In the genomic region with DNA sequence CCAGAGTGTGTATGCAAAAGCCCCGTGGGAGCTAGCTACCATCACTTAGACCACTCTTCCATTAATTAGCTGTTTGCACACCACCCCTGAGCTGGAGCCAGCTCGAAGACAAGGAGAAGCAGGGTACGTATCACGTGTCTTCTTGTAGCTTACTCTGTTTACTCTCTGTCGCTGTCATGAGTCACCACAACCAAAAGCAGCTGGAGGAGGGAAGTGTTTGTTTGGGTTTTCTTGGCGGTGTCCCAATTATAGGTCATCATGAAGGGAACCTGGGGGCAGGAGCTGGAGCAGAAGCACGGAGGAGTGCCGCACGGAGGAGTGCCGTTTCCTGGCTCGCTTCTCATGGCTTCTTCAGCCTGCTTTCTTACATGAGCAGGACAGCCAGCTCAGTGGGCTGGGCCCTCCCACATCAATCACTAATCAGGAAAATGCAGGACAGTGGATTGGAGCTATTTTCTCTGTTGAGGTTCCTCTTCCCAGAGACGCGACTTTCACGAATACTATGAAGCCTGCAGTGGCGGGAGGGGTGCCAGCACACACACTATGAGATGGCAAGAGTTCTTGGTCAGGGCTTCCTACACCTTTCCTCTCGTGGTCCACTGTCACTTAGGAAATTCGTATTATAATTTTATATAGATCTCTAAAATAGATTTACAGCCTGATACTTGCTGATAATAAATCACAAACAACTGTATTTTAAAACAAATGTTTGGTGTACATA, we compare ENCODE assay signal across 8 mouse cellular contexts. TPM values are rescaled to one million over a fixed set of nuclear protein-coding genes. Genes with fewer than 3 reads are reported as not detected.
DNase-seq lines count a peak whose midpoint lies in the region; ATAC-seq and TF ChIP-seq lines count a peak whose summit lies in the region.

No protein-coding gene starts in this region.

- H3K36me3 ChIP-seq in hindbrain, embryonic 15.5 days = 0 out of 2 replicates have a peak, but pooled peaks cover 2% of the 10 kb centered on the region
- H3K36me3 ChIP-seq in hindbrain, embryonic 10.5 days = no peaks in the 10 kb centered on the region
- no peaks in the 10 kb centered on the region for H3K36me3 ChIP-seq in heart, adult 2 months (ENCODE audit: control insufficient read depth, insufficient read depth, low read length)
- no peaks in the 10 kb centered on the region for H3K36me3 ChIP-seq in kidney, postnatal 0 days (ENCODE audit: insufficient read depth, low read length)
- H3K36me3 ChIP-seq in lung, embryonic 15.5 days = no peaks in the 10 kb centered on the region
- H3K36me3 ChIP-seq in testis, adult 2 months (ENCODE audit: control insufficient read depth, insufficient read depth, low read length) = no peaks in the 10 kb centered on the region
- 0 out of 2 replicates have a peak, but pooled peaks cover 2% of the 10 kb centered on the region for H3K36me3 ChIP-seq in midbrain, embryonic 16.5 days (ENCODE audit: control insufficient read depth, insufficient read depth, low read length)

- TF ChIP-seq CTCF in heart, adult 2 months (IDR thresholded peaks at IDR 0.05) = no peak
- TF ChIP-seq CTCF in kidney, postnatal 0 days (IDR thresholded peaks at IDR 0.05; ENCODE audit: low read depth) = no peak
- TF ChIP-seq CTCF in testis, adult 2 months (IDR thresholded peaks at IDR 0.05; ENCODE audit: control insufficient read depth, insufficient read depth, insufficient replicate concordance, low read depth, low read length) = no peak

- 70% methylated on average over 17 of the region's 17 CpGs for WGBS in hindbrain, embryonic 15.5 days
- WGBS in hindbrain, embryonic 10.5 days = 64% methylated on average over 17 of the region's 17 CpGs
- 18% methylated on average over 17 of the region's 17 CpGs for WGBS in heart, adult 2 months
- WGBS in kidney, postnatal 0 days = 15% methylated on average over 17 of the region's 17 CpGs
- 16% methylated on average over 17 of the region's 17 CpGs for WGBS in lung, embryonic 15.5 days
- WGBS in midbrain, embryonic 16.5 days = 83% methylated on average over 17 of the region's 17 CpGs

- H3K4me2 ChIP-seq in hindbrain, embryonic 15.5 days = peak overlapping the region; percentile 23
- peak overlapping the region; percentile 55 for H3K4me2 ChIP-seq in kidney, postnatal 0 days (ENCODE audit: low read length)
- peak overlapping the region; percentile 53 for H3K4me2 ChIP-seq in lung, embryonic 15.5 days
- no peak overlapping the region for H3K4me2 ChIP-seq in midbrain, embryonic 16.5 days (ENCODE audit: low read length)

- H3K27me3 ChIP-seq in hindbrain, embryonic 15.5 days = no peaks in the 10 kb centered on the region
- H3K27me3 ChIP-seq in hindbrain, embryonic 10.5 days (ENCODE audit: insufficient read depth, poor library complexity, severe bottlenecking) = 0 out of 2 replicates have a peak, but pooled peaks cover 10% of the 10 kb centered on the region
- no peaks in the 10 kb centered on the region for H3K27me3 ChIP-seq in heart, adult 2 months (ENCODE audit: control insufficient read depth, insufficient read depth, low read length)
- no peaks in the 10 kb centered on the region for H3K27me3 ChIP-seq in kidney, postnatal 0 days (ENCODE audit: insufficient read depth, low read length)
- H3K27me3 ChIP-seq in lung, embryonic 15.5 days = no peaks in the 10 kb centered on the region
- 0 out of 2 replicates have a peak, but pooled peaks cover 2% of the 10 kb centered on the region for H3K27me3 ChIP-seq in testis, adult 2 months (ENCODE audit: control insufficient read depth, insufficient read depth, low read length)
- H3K27me3 ChIP-seq in midbrain, embryonic 16.5 days (ENCODE audit: control insufficient read depth, insufficient read depth, low read depth, low read length) = no peaks in the 10 kb centered on the region

- no peak overlapping the region for H3K27ac ChIP-seq in hindbrain, embryonic 15.5 days (replicated peaks)
- no peak overlapping the region for H3K27ac ChIP-seq in hindbrain, embryonic 10.5 days
- H3K27ac ChIP-seq in heart, adult 2 months = peak overlapping the region; percentile 47
- no peak overlapping the region for H3K27ac ChIP-seq in kidney, postnatal 0 days
- H3K27ac ChIP-seq in lung, embryonic 15.5 days = no peak overlapping the region
- no peak overlapping the region for H3K27ac ChIP-seq in testis, adult 2 months (ENCODE audit: control insufficient read depth, insufficient read depth, low read depth, low read length)
- no peak overlapping the region for H3K27ac ChIP-seq in midbrain, embryonic 16.5 days (ENCODE audit: low read length)

- H3K4me1 ChIP-seq in hindbrain, embryonic 15.5 days (replicated peaks) = no peaks in the 10 kb centered on the region
- peaks cover 2% of the 10 kb centered on the region; the same call in 1 of the 2 replicates for H3K4me1 ChIP-seq in hindbrain, embryonic 10.5 days (replicated peaks)
- H3K4me1 ChIP-seq in heart, adult 2 months (ENCODE audit: control insufficient read depth, insufficient read depth, low read length) = peaks cover 15% of the 10 kb centered on the region
- H3K4me1 ChIP-seq in kidney, postnatal 0 days (replicated peaks; ENCODE audit: insufficient read depth, low read length) = 0 out of 2 replicates have a peak, but pooled peaks cover 9% of the 10 kb centered on the region
- H3K4me1 ChIP-seq in lung, embryonic 15.5 days = peaks cover 12% of the 10 kb centered on the region
- H3K4me1 ChIP-seq in testis, adult 2 months (ENCODE audit: control insufficient read depth, insufficient read depth, low read length) = peaks cover 14% of the 10 kb centered on the region
- no peaks in the 10 kb centered on the region for H3K4me1 ChIP-seq in midbrain, embryonic 16.5 days (ENCODE audit: control insufficient read depth, insufficient read depth, low read length)

- ATAC-seq in hindbrain, embryonic 15.5 days (ENCODE audit: low FRiP score, low read depth) = no peak; the same call in 1 of the 2 replicates
- peak; percentile 77 for ATAC-seq in kidney, postnatal 0 days (replicated peaks; ENCODE audit: low FRiP score, low read depth)
- peak; percentile 79; the same call in 1 of the 2 replicates for ATAC-seq in lung, embryonic 15.5 days (ENCODE audit: borderline replicate concordance, extremely low read depth, low FRiP score, low TSS enrichment)
- no peak for ATAC-seq in midbrain, embryonic 16.5 days

- no peaks in the 10 kb centered on the region for H3K79me2 ChIP-seq in heart, adult 2 months (replicated peaks; ENCODE audit: control insufficient read depth, insufficient read depth, low read length)

- no peak for TF ChIP-seq EP300 in heart, adult 2 months (IDR thresholded peaks at IDR 0.05; ENCODE audit: insufficient read depth, low read depth, low read length)

- no peak for DNase-seq in hindbrain, embryonic 10.5 days (ENCODE audit: low spot score)
- DNase-seq in c-Kit-positive CD71-negative TER-119-negative erythroid progenitor cells, embryonic 14.5 days (ENCODE audit: low read depth) = peak; percentile 23
- peak; percentile 65 to 76 for DNase-seq in heart, adult 2 months
- DNase-seq in kidney, postnatal 0 days (ENCODE audit: low spot score) = peak; percentile 81

- no peak overlapping the region for H3K9ac ChIP-seq in hindbrain, embryonic 15.5 days
- H3K9ac ChIP-seq in heart, adult 2 months (ENCODE audit: low read depth, low read length) = peak overlapping the region; percentile 24
- no peak overlapping the region; the same call in 1 of the 2 replicates for H3K9ac ChIP-seq in kidney, postnatal 0 days (ENCODE audit: low read depth, low read length)
- no peak overlapping the region for H3K9ac ChIP-seq in lung, embryonic 15.5 days
- H3K9ac ChIP-seq in midbrain, embryonic 16.5 days (ENCODE audit: low read depth, low read length) = no peak overlapping the region

- H3K4me3 ChIP-seq in hindbrain, embryonic 15.5 days = no peak overlapping the region
- no peak overlapping the region for H3K4me3 ChIP-seq in hindbrain, embryonic 10.5 days
- H3K4me3 ChIP-seq in heart, adult 2 months = peak overlapping the region; percentile 30; the same call in 1 of the 2 replicates
- peak overlapping the region; percentile 13; the same call in 1 of the 2 replicates for H3K4me3 ChIP-seq in kidney, postnatal 0 days (replicated peaks; ENCODE audit: low read depth, low read length)
- H3K4me3 ChIP-seq in lung, embryonic 15.5 days = peak overlapping the region; percentile 21
- peak overlapping the region; percentile 72 for H3K4me3 ChIP-seq in testis, adult 2 months (ENCODE audit: control insufficient read depth, low read depth, low read length)
- no peak overlapping the region for H3K4me3 ChIP-seq in midbrain, embryonic 16.5 days (ENCODE audit: low read depth, low read length)

- H3K9me3 ChIP-seq in hindbrain, embryonic 15.5 days = no peaks in the 10 kb centered on the region
- no peaks in the 10 kb centered on the region for H3K9me3 ChIP-seq in hindbrain, embryonic 10.5 days
- H3K9me3 ChIP-seq in kidney, postnatal 0 days (replicated peaks; ENCODE audit: low read length) = no peaks in the 10 kb centered on the region
- H3K9me3 ChIP-seq in lung, embryonic 15.5 days = no peaks in the 10 kb centered on the region
- no peaks in the 10 kb centered on the region for H3K9me3 ChIP-seq in midbrain, embryonic 16.5 days (replicated peaks; ENCODE audit: control insufficient read depth, low read length, poor library complexity, severe bottlenecking)

- no peak for TF ChIP-seq POLR2A in heart, adult 2 months (IDR thresholded peaks at IDR 0.05; ENCODE audit: insufficient read depth, low read depth, low read length)
- TF ChIP-seq POLR2A in testis, adult 2 months (IDR thresholded peaks at IDR 0.05; ENCODE audit: control insufficient read depth, low read depth, low read length) = no peak

- intact Hi-C loops in heart, adult 2 months (cut with DNase I) = no loop called here

RNA-seq across cellular contexts. Expression of a gene that starts 30.6 kb away (rescaled TPM):
- polyA plus RNA-seq in hindbrain, embryonic 15.5 days (2015; fragmentation: Nextera tagmentation; extraction: Ambion mirVana) = 21.2 and 24.7 TPM in 2 replicates
- 0.87 and 1.5 TPM in 2 replicates for polyA plus RNA-seq in hindbrain, embryonic 10.5 days (2016; fragmentation: Nextera tagmentation; extraction: Ambion mirVana)
- total RNA-seq in heart, adult 2 months (2021) = 1 to 10 TPM; 1.7 to 1.9 TPM
- 0.94 and 1.5 TPM in 2 replicates for polyA plus RNA-seq in heart, adult 2 months (2012; rRNA removed)
- 2.1 and 2.4 TPM in 2 replicates for polyA plus RNA-seq in kidney, postnatal 0 days (2015; fragmentation: Nextera tagmentation; extraction: Ambion mirVana)
- 1.3 and 1.4 TPM in 2 replicates for polyA plus RNA-seq in lung, embryonic 15.5 days (2015; fragmentation: Nextera tagmentation; extraction: Ambion mirVana)
- 4.8 and 6.1 TPM in 2 replicates for polyA plus RNA-seq in testis, adult 2 months (2012; rRNA removed)
- 20.7 and 22.9 TPM in 2 replicates for polyA plus RNA-seq in midbrain, embryonic 16.5 days (2015; fragmentation: Nextera tagmentation; extraction: Ambion mirVana)

RNA-seq across cellular contexts. Expression of a gene that starts 51.0 kb away (rescaled TPM):
- 18.4 and 18.5 TPM in 2 replicates for polyA plus RNA-seq in hindbrain, embryonic 15.5 days (2015; fragmentation: Nextera tagmentation; extraction: Ambion mirVana)
- polyA plus RNA-seq in hindbrain, embryonic 10.5 days (2016; fragmentation: Nextera tagmentation; extraction: Ambion mirVana) = 22.5 and 30.7 TPM in 2 replicates
- total RNA-seq in heart, adult 2 months (2021) = 10 to 100 TPM; 42.7 to 53.5 TPM
- 10.6 and 14.8 TPM in 2 replicates for polyA plus RNA-seq in heart, adult 2 months (2012; rRNA removed)
- polyA plus RNA-seq in kidney, postnatal 0 days (2015; fragmentation: Nextera tagmentation; extraction: Ambion mirVana) = 26.9 and 30.5 TPM in 2 replicates
- polyA plus RNA-seq in lung, embryonic 15.5 days (2015; fragmentation: Nextera tagmentation; extraction: Ambion mirVana) = 33.1 and 34.9 TPM in 2 replicates
- 11.1 and 11.5 TPM in 2 replicates for polyA plus RNA-seq in testis, adult 2 months (2012; rRNA removed)
- polyA plus RNA-seq in midbrain, embryonic 16.5 days (2015; fragmentation: Nextera tagmentation; extraction: Ambion mirVana) = 13.6 and 17.3 TPM in 2 replicates

RNA-seq across cellular contexts. Expression of a gene that starts 55.4 kb away (rescaled TPM):
- 71.4 and 73.0 TPM in 2 replicates for polyA plus RNA-seq in hindbrain, embryonic 15.5 days (2015; fragmentation: Nextera tagmentation; extraction: Ambion mirVana)
- 24.8 and 38.6 TPM in 2 replicates for polyA plus RNA-seq in hindbrain, embryonic 10.5 days (2016; fragmentation: Nextera tagmentation; extraction: Ambion mirVana)
- 1 to 10 TPM; 3.7 TPM for total RNA-seq in heart, adult 2 months (2021)
- 2.1 and 4.7 TPM in 2 replicates for polyA plus RNA-seq in heart, adult 2 months (2012; rRNA removed)
- 12.3 and 13.1 TPM in 2 replicates for polyA plus RNA-seq in kidney, postnatal 0 days (2015; fragmentation: Nextera tagmentation; extraction: Ambion mirVana)
- polyA plus RNA-seq in lung, embryonic 15.5 days (2015; fragmentation: Nextera tagmentation; extraction: Ambion mirVana) = 16.9 and 17.3 TPM in 2 replicates
- polyA plus RNA-seq in testis, adult 2 months (2012; rRNA removed) = 22.3 and 22.6 TPM in 2 replicates
- polyA plus RNA-seq in midbrain, embryonic 16.5 days (2015; fragmentation: Nextera tagmentation; extraction: Ambion mirVana) = 83.5 and 88.4 TPM in 2 replicates

Comparison
In these comparisons a context has a peak if more than half of its experiments do, and no peak if none do; other contexts are left out.
1. ATAC-seq: peak in kidney, postnatal 0 days (single experiment) and lung, embryonic 15.5 days (single experiment); none in hindbrain, embryonic 15.5 days (single experiment) and midbrain, embryonic 16.5 days (single experiment).
2. H3K4me3 ChIP-seq: peak in heart, adult 2 months (single experiment), kidney, postnatal 0 days (single experiment), lung, embryonic 15.5 days (single experiment) and testis, adult 2 months (single experiment); none in hindbrain, embryonic 15.5 days (single experiment), hindbrain, embryonic 10.5 days (single experiment) and midbrain, embryonic 16.5 days (single experiment).